Comparison of ENCODE assay signal across 8 mouse cellular contexts in the genomic region with DNA sequence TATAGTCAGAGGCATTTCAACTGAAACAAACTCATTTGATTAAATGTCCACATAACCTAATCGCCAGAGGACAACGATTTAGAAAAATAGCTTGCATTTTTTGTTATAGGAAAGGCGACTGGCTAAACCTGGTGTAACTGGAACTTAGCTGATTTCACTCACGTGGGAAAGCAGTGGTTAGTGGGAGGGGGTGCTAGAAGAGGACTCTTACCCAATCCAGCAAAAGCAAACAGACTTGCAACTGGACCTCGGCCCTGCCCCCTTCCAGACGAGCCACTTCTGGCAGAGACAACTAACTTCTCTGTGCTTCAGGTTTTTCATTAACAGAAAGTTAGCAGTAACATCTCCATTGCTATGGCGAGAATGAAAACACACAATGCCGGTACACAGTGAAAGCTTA. TPM values are rescaled to one million over a fixed set of nuclear protein-coding genes. Genes with fewer than 3 reads are reported as not detected.
A peak's percentile ranks its signal among the peaks of the same experiment; 100 is the strongest.
DNase-seq lines count a peak whose midpoint lies in the region; ATAC-seq and TF ChIP-seq lines count a peak whose summit lies in the region.

No protein-coding gene starts in this region.

- TF ChIP-seq POLR2A in bone marrow, adult 2 months (IDR thresholded peaks at IDR 0.05; ENCODE audit: borderline replicate concordance, control insufficient read depth, low read depth, low read length): no peak

- 0 out of 2 replicates have a peak, but pooled peaks cover 3% of the 10 kb centered on the region for H3K36me3 ChIP-seq in intestine, embryonic 16.5 days (ENCODE audit: control insufficient read depth, insufficient read depth, low read length)
- peaks cover 8% of the 10 kb centered on the region; the same call in 1 of the 2 replicates for H3K36me3 ChIP-seq in liver, postnatal 0 days (replicated peaks; ENCODE audit: insufficient read depth, low read length)
- peaks cover 8% of the 10 kb centered on the region; the same call in 1 of the 2 replicates for H3K36me3 ChIP-seq in stomach, embryonic 16.5 days (ENCODE audit: control insufficient read depth, insufficient read depth, low read length)

- peak overlapping the region; percentile 93 for H3K9ac ChIP-seq in intestine, embryonic 16.5 days (ENCODE audit: low read depth, low read length)
- peak overlapping the region; percentile 99 for H3K9ac ChIP-seq in liver, postnatal 0 days (replicated peaks)
- peak overlapping the region; percentile 91 for H3K9ac ChIP-seq in stomach, embryonic 16.5 days (ENCODE audit: low read length)

- no peaks in the 10 kb centered on the region for H3K27me3 ChIP-seq in intestine, embryonic 16.5 days (replicated peaks; ENCODE audit: control insufficient read depth, insufficient read depth, low read length)
- H3K27me3 ChIP-seq in liver, postnatal 0 days (ENCODE audit: insufficient read depth, low read length): no peaks in the 10 kb centered on the region
- H3K27me3 ChIP-seq in stomach, embryonic 16.5 days (ENCODE audit: control insufficient read depth, insufficient read depth, low read length): no peaks in the 10 kb centered on the region

- no peaks in the 10 kb centered on the region for H3K9me3 ChIP-seq in intestine, embryonic 16.5 days (ENCODE audit: control insufficient read depth, low read length)
- no peaks in the 10 kb centered on the region for H3K9me3 ChIP-seq in liver, postnatal 0 days (ENCODE audit: low read length)
- no peaks in the 10 kb centered on the region for H3K9me3 ChIP-seq in stomach, embryonic 16.5 days (replicated peaks; ENCODE audit: control insufficient read depth, low read length)

- H3K4me2 ChIP-seq in intestine, embryonic 16.5 days (ENCODE audit: low read depth, low read length): peak overlapping the region; percentile 64
- H3K4me2 ChIP-seq in liver, postnatal 0 days (ENCODE audit: low read depth, low read length): peak overlapping the region; percentile 99
- H3K4me2 ChIP-seq in stomach, embryonic 16.5 days (ENCODE audit: low read depth, low read length): peak overlapping the region; percentile 93

- no peaks in the 10 kb centered on the region; the same call in 1 of the 2 replicates for H3K4me1 ChIP-seq in bone marrow, adult 2 months (ENCODE audit: control insufficient read depth, insufficient read depth, low read length)
- peaks cover 29% of the 10 kb centered on the region for H3K4me1 ChIP-seq in intestine, embryonic 16.5 days (ENCODE audit: control insufficient read depth, insufficient read depth, low read length)
- peaks cover 31% of the 10 kb centered on the region for H3K4me1 ChIP-seq in liver, postnatal 0 days (ENCODE audit: insufficient read depth)
- peaks cover 39% of the 10 kb centered on the region for H3K4me1 ChIP-seq in stomach, embryonic 16.5 days (ENCODE audit: control insufficient read depth, insufficient read depth, low read length)

- TF ChIP-seq EP300 in liver, postnatal 0 days (IDR thresholded peaks at IDR 0.05; ENCODE audit: low read depth): no peak

- WGBS in bone marrow, adult 2 months: 33% methylated on average over 8 of the region's 8 CpGs
- 30% methylated on average over 8 of the region's 8 CpGs for WGBS in intestine, embryonic 16.5 days
- 26% methylated on average over 8 of the region's 8 CpGs for WGBS in liver, postnatal 0 days (ENCODE audit: insufficient replicate concordance)
- whole genome bisulfite sequencing in stomach, embryonic 16.5 days: 25% methylated on average over 8 of the region's 8 CpGs

- H3K4me3 ChIP-seq in bone marrow, adult 2 months (replicated peaks; ENCODE audit: control insufficient read depth, low read depth, low read length): peak overlapping the region; percentile 30
- H3K4me3 ChIP-seq in intestine, embryonic 16.5 days (ENCODE audit: low read length): peak overlapping the region; percentile 94
- peak overlapping the region; percentile 97 for H3K4me3 ChIP-seq in liver, postnatal 0 days (ENCODE audit: low read depth, low read length)
- peak overlapping the region; percentile 99 for H3K4me3 ChIP-seq in stomach, embryonic 16.5 days (replicated peaks; ENCODE audit: low read length)

- peak; percentile 27 for ATAC-seq in intestine, embryonic 16.5 days
- peak; percentile 47 for ATAC-seq in liver, postnatal 0 days
- ATAC-seq in stomach, embryonic 16.5 days (ENCODE audit: insufficient read depth, low FRiP score): no peak

- TF ChIP-seq CTCF in bone marrow, adult 2 months (IDR thresholded peaks at IDR 0.05; ENCODE audit: control insufficient read depth, insufficient read depth, low read length): no peak
- TF ChIP-seq CTCF in liver, postnatal 0 days (IDR thresholded peaks at IDR 0.05; ENCODE audit: low read depth): no peak

- H3K27ac ChIP-seq in bone marrow, adult 2 months (ENCODE audit: control insufficient read depth, insufficient read depth, low read depth, low read length, poor library complexity): no peak overlapping the region
- H3K27ac ChIP-seq in intestine, embryonic 16.5 days (ENCODE audit: low read length): peak overlapping the region; percentile 80
- H3K27ac ChIP-seq in liver, postnatal 0 days (ENCODE audit: low read depth): peak overlapping the region; percentile 88
- peak overlapping the region; percentile 86; the same call in 1 of the 2 replicates for H3K27ac ChIP-seq in stomach, embryonic 16.5 days (ENCODE audit: low read length)

- peak; percentile 33 for DNase-seq in embryo, embryonic 10 days (ENCODE audit: low spot score)
- no peak for DNase-seq in embryo, embryonic 9.5 days (ENCODE audit: extremely low spot score)
- peak; percentile 72 for DNase-seq in liver, postnatal 0 days
- no peak for DNase-seq in spleen, adult 18-20 months
- no peak for DNase-seq in left cerebral cortex, adult 9 months (ENCODE audit: low spot score in 2 of 2)

RNA-seq across cellular contexts. Expression of a gene that starts 1.2 kb away (rescaled TPM):
- polyA plus RNA-seq in bone marrow, adult 2 months (2011; ENCODE audit: insufficient read depth, insufficient read length, low replicate concordance, missing spikeins): 34.9 and 46.1 TPM in 2 replicates
- polyA plus RNA-seq in intestine, embryonic 16.5 days (2015; fragmentation: Nextera tagmentation; extraction: Ambion mirVana): 116 and 121 TPM in 2 replicates
- polyA plus RNA-seq in liver, postnatal 0 days (2015; fragmentation: Nextera tagmentation; extraction: Ambion mirVana): 169 and 174 TPM in 2 replicates
- polyA plus RNA-seq in stomach, embryonic 16.5 days (2015; fragmentation: Nextera tagmentation; extraction: Ambion mirVana): 94.1 and 101 TPM in 2 replicates

RNA-seq across cellular contexts. Expression of a gene that starts 1.3 kb away (rescaled TPM):
- polyA plus RNA-seq in bone marrow, adult 2 months (2011; ENCODE audit: insufficient read depth, insufficient read length, low replicate concordance, missing spikeins): 5.4 and 9.9 TPM in 2 replicates
- polyA plus RNA-seq in intestine, embryonic 16.5 days (2015; fragmentation: Nextera tagmentation; extraction: Ambion mirVana): 231 and 236 TPM in 2 replicates
- polyA plus RNA-seq in liver, postnatal 0 days (2015; fragmentation: Nextera tagmentation; extraction: Ambion mirVana): 32.7 and 35.6 TPM in 2 replicates
- 214 and 230 TPM in 2 replicates for polyA plus RNA-seq in stomach, embryonic 16.5 days (2015; fragmentation: Nextera tagmentation; extraction: Ambion mirVana)

RNA-seq across cellular contexts. Expression of a gene that starts 15.4 kb away (rescaled TPM):
- 0.85 TPM in 1 of 2 replicates, not detected in the other for polyA plus RNA-seq in bone marrow, adult 2 months (2011; ENCODE audit: insufficient read depth, insufficient read length, low replicate concordance, missing spikeins)
- polyA plus RNA-seq in intestine, embryonic 16.5 days (2015; fragmentation: Nextera tagmentation; extraction: Ambion mirVana): 0.12 TPM in 1 of 2 replicates, not detected in the other
- polyA plus RNA-seq in liver, postnatal 0 days (2015; fragmentation: Nextera tagmentation; extraction: Ambion mirVana): 0.11 and 0.21 TPM in 2 replicates
- 0.36 and 0.65 TPM in 2 replicates for polyA plus RNA-seq in stomach, embryonic 16.5 days (2015; fragmentation: Nextera tagmentation; extraction: Ambion mirVana)

RNA-seq across cellular contexts. Expression of a gene that starts 23.2 kb away (rescaled TPM):
- 9.3 and 10.2 TPM in 2 replicates for polyA plus RNA-seq in bone marrow, adult 2 months (2011; ENCODE audit: insufficient read depth, insufficient read length, low replicate concordance, missing spikeins)
- polyA plus RNA-seq in intestine, embryonic 16.5 days (2015; fragmentation: Nextera tagmentation; extraction: Ambion mirVana): 36.0 and 40.9 TPM in 2 replicates
- 7.3 and 8.4 TPM in 2 replicates for polyA plus RNA-seq in liver, postnatal 0 days (2015; fragmentation: Nextera tagmentation; extraction: Ambion mirVana)
- 18.3 and 19.6 TPM in 2 replicates for polyA plus RNA-seq in stomach, embryonic 16.5 days (2015; fragmentation: Nextera tagmentation; extraction: Ambion mirVana)

RNA-seq across cellular contexts. Expression of a gene that starts 23.6 kb away (rescaled TPM):
- 0.81 and 1.4 TPM in 2 replicates for polyA plus RNA-seq in bone marrow, adult 2 months (2011; ENCODE audit: insufficient read depth, insufficient read length, low replicate concordance, missing spikeins)
- 11.9 and 19.2 TPM in 2 replicates for polyA plus RNA-seq in intestine, embryonic 16.5 days (2015; fragmentation: Nextera tagmentation; extraction: Ambion mirVana)
- polyA plus RNA-seq in liver, postnatal 0 days (2015; fragmentation: Nextera tagmentation; extraction: Ambion mirVana): 8.1 and 8.2 TPM in 2 replicates
- 3.3 and 4.0 TPM in 2 replicates for polyA plus RNA-seq in stomach, embryonic 16.5 days (2015; fragmentation: Nextera tagmentation; extraction: Ambion mirVana)

Comparison
In these comparisons a context has a peak if more than half of its experiments do, and no peak if none do; other contexts are left out.
1. DNase-seq: peak in embryo, embryonic 10 days (single experiment) and liver, postnatal 0 days (single experiment); none in embryo, embryonic 9.5 days (single experiment), spleen, adult 18-20 months (0 of 2) and left cerebral cortex, adult 9 months (0 of 2).
2. H3K4me3 ChIP-seq: peak in every context shown above with its lines; median percentile 99 in stomach, embryonic 16.5 days; 97 in liver, postnatal 0 days; 94 in intestine, embryonic 16.5 days; 30 in bone marrow, adult 2 months.
3. Peak in every context shown above with its lines, with median percentiles within 50 percentile points of each other: H3K4me2 ChIP-seq and H3K9ac ChIP-seq.